Mouse (Mus musculus): Measurements from ENCODE around the gene Cdc14a.
A peak's percentile ranks its signal among the peaks of the same experiment; 100 is the strongest.
"Not testable (repeated sequence)": the region's sequence is repeated elsewhere in the genome, so short reads cannot be mapped to it uniquely, and the experiment has no call there.

The Cdc14a gene

GRCm38 (mm10) chr3:116368868-116369437, 54.9 kb downstream of the Cdc14a start:
- DNase-seq (ENCODE audit: low spot score): peak; percentile 33

- no peak for DNase-seq (ENCODE audit: low spot score)
Observed at GRCm38 (mm10) chr3:116366125-116366524, 57.7 kb downstream of the Cdc14a start.

- no peak for DNase-seq (ENCODE audit: low spot score)
Observed at GRCm38 (mm10) chr3:116361906-116362305, 61.9 kb downstream of the Cdc14a start.

GRCm38 (mm10) chr3:116361101-116361500, 62.7 kb downstream of the Cdc14a start:
- no peak for DNase-seq (ENCODE audit: low spot score)

GRCm38 (mm10) chr3:116357866-116358265, 66.0 kb downstream of the Cdc14a start:
- no peak for DNase-seq (ENCODE audit: low spot score)

- no peak for DNase-seq (ENCODE audit: low spot score)
Observed at GRCm38 (mm10) chr3:116357180-116357579, 66.7 kb downstream of the Cdc14a start.

GRCm38 (mm10) chr3:116355026-116355788, 68.6 kb downstream of the Cdc14a start:
- DNase-seq (ENCODE audit: low spot score): no peak

GRCm38 (mm10) chr3:116352486-116352885, 71.3 kb downstream of the Cdc14a start:
- no peak for DNase-seq (ENCODE audit: low spot score)

- peak; percentile 48 for DNase-seq (ENCODE audit: low spot score)
Observed at GRCm38 (mm10) chr3:116350389-116350967, 73.4 kb downstream of the Cdc14a start.

- not testable (repeated sequence) for DNase-seq (ENCODE audit: low spot score)
Observed at GRCm38 (mm10) chr3:116347571-116347970, 76.3 kb downstream of the Cdc14a start.

- DNase-seq (ENCODE audit: low spot score): no peak
Observed at GRCm38 (mm10) chr3:116345245-116345644, 78.6 kb downstream of the Cdc14a start.

GRCm38 (mm10) chr3:116342251-116342650, 81.6 kb downstream of the Cdc14a start:
- no peak for DNase-seq (ENCODE audit: low spot score)

GRCm38 (mm10) chr3:116340950-116341624, 82.7 kb downstream of the Cdc14a start:
- DNase-seq (ENCODE audit: low spot score): peak; percentile 85

- no peak for DNase-seq (ENCODE audit: low spot score)
Observed at GRCm38 (mm10) chr3:116340281-116340680, 83.6 kb downstream of the Cdc14a start.

GRCm38 (mm10) chr3:116338616-116339015, 85.2 kb downstream of the Cdc14a start:
- no peak for DNase-seq (ENCODE audit: low spot score)

GRCm38 (mm10) chr3:116337840-116338239, 86.0 kb downstream of the Cdc14a start:
- no peak for DNase-seq (ENCODE audit: low spot score)

GRCm38 (mm10) chr3:116335036-116335435, 88.8 kb downstream of the Cdc14a start:
- DNase-seq (ENCODE audit: low spot score): no peak

- DNase-seq (ENCODE audit: low spot score): no peak
Observed at GRCm38 (mm10) chr3:116333711-116334110, 90.1 kb downstream of the Cdc14a start.

GRCm38 (mm10) chr3:116333229-116333628, 90.6 kb downstream of the Cdc14a start:
- peak; percentile 73 for DNase-seq (ENCODE audit: low spot score)

- peak; percentile 86 for DNase-seq (ENCODE audit: low spot score)
Observed at GRCm38 (mm10) chr3:116331811-116332464, 91.9 kb downstream of the Cdc14a start.

GRCm38 (mm10) chr3:116329976-116330375, 93.9 kb downstream of the Cdc14a start:
- DNase-seq (ENCODE audit: low spot score): no peak

Measured in retina, embryonic 14.5 days (tissue).